Mouse (Mus musculus) mouse embryonic stem cell (cell line): ENCODE measurements around the gene Prdx6.

Source experiments
- in situ Hi-C, 2 experiments: fragments of 300-500 bp; cut with MboI; formaldehyde crosslinking; loops; 1 replicate in 1 of 2; 3 replicates in 1 of 2; pipeline ENCODE4 v1.14.3; 2019 to 2020; ENCODE audit warnings: low sequenced_read_pairs in 2 of 2, low pct_unique_long_range_greater_than_20kb in 1 of 2, mixed read lengths in 1 of 2; ENCODE audit not compliant: unreplicated experiment in 1 of 2

Prdx6 gene

GRCm38 (mm10) chr1:161252901-161253300, 1.9 kb upstream of the Prdx6 start:
- in situ Hi-C loops, result no loop called here

GRCm38 (mm10) chr1:161252365-161252764, 1.3 kb upstream of the Prdx6 start:
- in situ Hi-C loops, result no loop called here

GRCm38 (mm10) chr1:161251417-161252265, 622 bp upstream of the Prdx6 start:
- in situ Hi-C loops, result no loop called here

GRCm38 (mm10) chr1:161250031-161250603, 902 bp downstream of the Prdx6 start:
- in situ Hi-C loops, result no loop called here

- in situ Hi-C loops, result no loop called here
These were observed 1.6 kb downstream of the Prdx6 start for GRCm38 (mm10) chr1:161249442-161249841.

GRCm38 (mm10) chr1:161248685-161249084, 2.3 kb downstream of the Prdx6 start:
- in situ Hi-C loops, result no loop called here

GRCm38 (mm10) chr1:161247643-161248580, 3.1 kb downstream of the Prdx6 start:
- in situ Hi-C loops, result no loop called here

- in situ Hi-C loops, result no loop called here
These were observed 3.8 kb downstream of the Prdx6 start for GRCm38 (mm10) chr1:161247176-161247575.

GRCm38 (mm10) chr1:161237750-161238149, 13.3 kb downstream of the Prdx6 start:
- in situ Hi-C loops, result no loop called here

GRCm38 (mm10) chr1:161237339-161237738, 13.7 kb downstream of the Prdx6 start:
- in situ Hi-C loops, result no loop called here

GRCm38 (mm10) chr1:161233226-161233839, 17.7 kb downstream of the Prdx6 start:
- in situ Hi-C loops, result no loop called here

- in situ Hi-C loops, result no loop called here
These were observed 18.8 kb downstream of the Prdx6 start for GRCm38 (mm10) chr1:161232181-161232580.

GRCm38 (mm10) chr1:161224837-161225236, 26.2 kb downstream of the Prdx6 start:
- in situ Hi-C loops, result no loop called here

GRCm38 (mm10) chr1:161219816-161220215, 31.2 kb downstream of the Prdx6 start:
- in situ Hi-C loops, result loop anchor here in 1 of 2 experiments (10.0 kb wide), 1 partner anchor 65 kb away; no protein-coding TSS in a partner anchor

- in situ Hi-C loops, result loop anchor here in 1 of 2 experiments (10.0 kb wide), 1 partner anchor 70 kb away; no protein-coding TSS in a partner anchor
These were observed 36.6 kb downstream of the Prdx6 start for GRCm38 (mm10) chr1:161214465-161214864.

- in situ Hi-C loops, result loop anchor here (25.0 kb wide), 1 partner anchor 438 kb away; no protein-coding TSS in a partner anchor
These were observed 51.2 kb downstream of the Prdx6 start for GRCm38 (mm10) chr1:161199856-161200255.

GRCm38 (mm10) chr1:161196364-161196763, 54.7 kb downstream of the Prdx6 start:
- in situ Hi-C loops, result loop anchor here (25.0 kb wide), 1 partner anchor 434 kb away; no protein-coding TSS in a partner anchor
